Mouse (Mus musculus): ENCODE results near the gene Antxr1.
A peak's percentile ranks its signal among the peaks of the same experiment; 100 is the strongest.

DNA sequence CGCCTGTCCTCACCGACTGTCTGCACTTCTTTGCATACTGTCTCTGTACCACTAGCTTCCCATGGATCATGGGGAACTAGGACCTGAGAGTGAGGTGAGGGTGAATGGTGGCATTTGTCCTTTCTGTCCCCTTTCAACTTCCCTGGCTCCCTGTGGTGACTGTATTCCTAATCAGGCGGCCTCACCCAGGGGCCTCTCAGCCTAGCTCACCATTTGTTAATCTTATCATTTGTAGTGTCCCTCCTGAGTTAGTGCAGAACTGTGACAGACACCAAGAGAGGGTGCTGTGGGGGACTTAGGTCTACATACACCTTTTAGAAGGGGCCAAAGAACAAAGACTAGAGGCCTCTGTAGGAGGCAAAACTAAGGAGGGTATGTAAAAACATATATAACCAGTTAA lies 151.2 kb downstream of the Antxr1 start:
- TF ChIP-seq EP300 (IDR thresholded peaks at IDR 0.05; ENCODE audit: low read depth) (peak; percentile 63), CTCF (IDR thresholded peaks at IDR 0.05; ENCODE audit: low read depth) (peak; percentile 41)

All from liver, embryonic 14.5 days (tissue).